Mouse (Mus musculus): ENCODE data around the gene Miga1.
A peak's percentile ranks its signal among the peaks of the same experiment; 100 is the strongest.

The Miga1 gene

GRCm38 (mm10) chr3:152339862-152340557 lies at the start of gene Miga1:
Gene Miga1, minus strand, starts transcription at chr3:152340407.
- peak; percentile 71 to 73 for DNase-seq

GRCm38 (mm10) chr3:152384106-152384505 lies 43.9 kb upstream of the Miga1 start:
- DNase-seq = no peak

- no peak for DNase-seq
Measured at GRCm38 (mm10) chr3:152376063-152376462, 35.9 kb upstream of the Miga1 start.

- DNase-seq = no peak
Measured at GRCm38 (mm10) chr3:152364181-152364580, 24.0 kb upstream of the Miga1 start.

GRCm38 (mm10) chr3:152359151-152359550 lies 18.9 kb upstream of the Miga1 start:
- no peak for DNase-seq

- no peak for DNase-seq
Measured at GRCm38 (mm10) chr3:152356751-152357150, 16.5 kb upstream of the Miga1 start.

GRCm38 (mm10) chr3:152355361-152355760 lies 15.2 kb upstream of the Miga1 start:
- peak; percentile 50 to 65 for DNase-seq

- no peak for DNase-seq
Measured at GRCm38 (mm10) chr3:152353434-152354177, 13.4 kb upstream of the Miga1 start.

GRCm38 (mm10) chr3:152352289-152352688 lies 12.1 kb upstream of the Miga1 start:
- DNase-seq = no peak

- DNase-seq = no peak
Measured at GRCm38 (mm10) chr3:152350966-152351365, 10.8 kb upstream of the Miga1 start.

GRCm38 (mm10) chr3:152350431-152350830 lies 10.2 kb upstream of the Miga1 start:
- DNase-seq = no peak

GRCm38 (mm10) chr3:152348011-152348830 lies 8.0 kb upstream of the Miga1 start:
- DNase-seq = no peak

GRCm38 (mm10) chr3:152347227-152347626 lies 7.0 kb upstream of the Miga1 start:
- DNase-seq = no peak

- DNase-seq = peak; percentile 42
Measured at GRCm38 (mm10) chr3:152346633-152347141, 6.5 kb upstream of the Miga1 start.

- DNase-seq = peak; percentile 93 to 95
Measured at GRCm38 (mm10) chr3:152345732-152346632, 5.8 kb upstream of the Miga1 start, which contains the start of gene Usp33. Gene Usp33, plus strand, starts transcription at chr3:152346478.

- DNase-seq = peak; percentile 56 to 73
Measured at GRCm38 (mm10) chr3:152342961-152343517, 2.8 kb upstream of the Miga1 start.

GRCm38 (mm10) chr3:152336085-152336484 lies 4.1 kb downstream of the Miga1 start:
- no peak for DNase-seq

- DNase-seq = no peak
Measured at GRCm38 (mm10) chr3:152333641-152334040, 6.6 kb downstream of the Miga1 start.

GRCm38 (mm10) chr3:152332545-152333300 lies 7.5 kb downstream of the Miga1 start:
- no peak for DNase-seq

GRCm38 (mm10) chr3:152332104-152332503 lies 8.1 kb downstream of the Miga1 start:
- no peak for DNase-seq

All from lung, adult 18-20 months (tissue).